Mouse (Mus musculus): ENCODE measurements around the gene Hps3.

DNA sequence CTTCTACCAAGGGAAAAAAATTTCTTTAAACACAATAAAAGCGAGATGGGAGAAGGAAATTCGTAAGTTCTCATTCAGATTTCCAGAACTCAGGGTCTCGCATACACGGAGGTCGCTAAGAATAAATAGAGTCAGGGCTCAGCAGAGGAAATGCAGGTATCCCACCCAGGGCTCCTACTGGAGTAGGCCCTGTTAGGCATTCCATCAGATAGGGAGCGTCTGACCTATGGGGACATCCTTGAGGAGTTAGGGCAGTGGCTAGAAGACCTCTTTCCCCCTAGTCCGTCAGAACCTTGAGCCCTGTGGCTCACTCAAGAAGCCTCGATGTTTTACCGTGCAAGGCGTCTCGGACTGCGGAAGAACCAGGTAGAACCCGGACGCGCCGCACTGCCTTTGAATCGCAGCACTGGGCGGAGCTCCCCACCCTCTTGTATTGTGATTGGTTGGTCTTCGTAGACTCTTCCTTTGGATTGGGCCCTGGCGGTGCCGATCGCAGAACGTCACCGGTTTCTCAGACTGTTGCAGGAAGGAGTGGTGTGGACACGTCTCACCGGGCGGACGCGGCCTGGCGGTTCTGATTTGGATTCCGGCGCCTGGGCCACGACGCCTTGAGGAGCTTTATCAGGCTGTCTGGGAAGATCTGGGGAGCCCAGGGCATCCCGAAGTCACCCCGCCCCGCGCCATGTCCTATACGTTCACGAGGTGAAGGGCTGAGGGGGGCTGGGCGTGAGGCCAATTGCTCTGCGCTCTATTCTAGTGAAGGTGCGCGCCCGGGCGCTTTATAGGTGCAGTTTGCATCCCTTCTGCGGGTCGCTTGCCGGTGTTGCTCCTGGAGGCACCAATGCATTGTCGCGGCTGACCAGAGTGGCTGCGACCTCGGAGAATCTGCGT, 22.4 kb upstream of the Hps3 start, which contains the start of gene Hltf:
- TF ChIP-seq CTCF (IDR thresholded peaks at IDR 0.05 in 2 of 3, conservative IDR thresholded peaks at IDR 0.05 in 1 of 3; ENCODE audit: control insufficient read depth in 1 of 3, insufficient read depth in 1 of 3, low read depth in 2 of 3, low read length in 3 of 3, poor library complexity in 1 of 3, severe bottlenecking in 1 of 3) (no peak), USF1 (IDR thresholded peaks at IDR 0.05; ENCODE audit: low read depth, low read length) (no peak)

All from MEL (cell line).